Mouse (Mus musculus) ES-Bruce4 (cell line): ENCODE measurements around the gene Pdilt. TPM values are rescaled to one million over a fixed set of nuclear protein-coding genes. Genes with fewer than 3 reads are reported as not detected.

Experiments used
- H3K27ac ChIP-seq: 2 replicates; pipeline ENCODE4 v1.5.1; 2012; ENCODE audit warnings: low read length, inconsistent platforms; ENCODE audit not compliant: insufficient read depth
- H3K27me3 ChIP-seq: 2 replicates; pipeline ENCODE4 v1.6.1; 2012; ENCODE audit warnings: mild to moderate bottlenecking, low read length, inconsistent platforms; ENCODE audit not compliant: control insufficient read depth, poor library complexity, insufficient read depth, severe bottlenecking
- H3K36me3 ChIP-seq: 2 replicates; pipeline ENCODE4 v1.6.1; 2012; ENCODE audit warnings: inconsistent platforms, mild to moderate bottlenecking, low read length, moderate library complexity; ENCODE audit not compliant: control insufficient read depth, poor library complexity, insufficient read depth, severe bottlenecking
- H3K4me1 ChIP-seq: one replicate; pipeline ENCODE4 v1.8.1; 2011; ENCODE audit warnings: low read length; ENCODE audit not compliant: control insufficient read depth, insufficient read depth
- H3K4me3 ChIP-seq: 2 replicates; pipeline ENCODE4 v1.5.1; 2011; ENCODE audit warnings: low read depth, mild to moderate bottlenecking, low read length
- H3K9ac ChIP-seq: 2 replicates; pipeline ENCODE4 v1.6.1; 2012; ENCODE audit warnings: low read depth, mild to moderate bottlenecking, inconsistent platforms; ENCODE audit not compliant: poor library complexity, severe bottlenecking
- H3K9me3 ChIP-seq: replicated peaks from 2 replicates; pipeline ENCODE4 v1.6.1; 2012; ENCODE audit warnings: mild to moderate bottlenecking, low read length, inconsistent platforms; ENCODE audit not compliant: control insufficient read depth, poor library complexity, insufficient read depth, severe bottlenecking
- CTCF ChIP-seq: IDR thresholded peaks from one replicate; pipeline ENCODE4 v1.8.1; 2011; ENCODE audit warnings: low read depth, low read length
- EP300 ChIP-seq: IDR thresholded peaks from 2 replicates; pipeline ENCODE4 v1.6.1; 2011; ENCODE audit warnings: low read depth, low read length; ENCODE audit not compliant: insufficient read depth
- POLR2A ChIP-seq: IDR thresholded peaks from one replicate; pipeline ENCODE4 v1.8.1; 2011; ENCODE audit warnings: low read length; ENCODE audit not compliant: insufficient read depth
- polyA plus RNA-seq: library from polyadenylated mRNA; stranded (reverse); fragments of >200 nt; gene quantifications from 2 replicates; pipeline ENCODE4 v1.2.4, GENCODE M21; 2011; ENCODE audit warnings: low read depth; ENCODE audit not compliant: missing spikeins, insufficient read depth, insufficient read length

Gene Pdilt
- polyA plus RNA-seq, 1 experiment: not detected

GRCm38 (mm10) chr7:119550471-119551222 is 27.4 kb upstream of the Pdilt start:
- Histone ChIP-seq H3K4me1 (no peaks in the 10 kb centered on the region), H3K4me3 (no peak overlapping the region), H3K36me3 (no peaks in the 10 kb centered on the region), H3K9ac (no peak overlapping the region), H3K27ac (no peak overlapping the region), H3K9me3 (no peaks in the 10 kb centered on the region), H3K27me3 (no peaks in the 10 kb centered on the region)
- no peak for TF ChIP-seq CTCF

GRCm38 (mm10) chr7:119545572-119545971 is 22.3 kb upstream of the Pdilt start:
- TF ChIP-seq POLR2A (no peak), CTCF (no peak), EP300 (no peak)
- H3K27me3 ChIP-seq: no peaks in the 10 kb centered on the region
- H3K9ac ChIP-seq: no peak overlapping the region
- H3K36me3 ChIP-seq: no peaks in the 10 kb centered on the region
- no peaks in the 10 kb centered on the region for H3K4me1 ChIP-seq
- H3K4me3 ChIP-seq: no peak overlapping the region
- H3K27ac ChIP-seq: no peak overlapping the region
- H3K9me3 ChIP-seq: peaks cover 4% of the 10 kb centered on the region; the same call in 1 of the 2 replicates

GRCm38 (mm10) chr7:119542445-119542844 is 19.2 kb upstream of the Pdilt start:
- Histone ChIP-seq H3K36me3 (no peaks in the 10 kb centered on the region), H3K9ac (no peak overlapping the region), H3K9me3 (peaks cover 4% of the 10 kb centered on the region; the same call in 1 of the 2 replicates), H3K27ac (no peak overlapping the region), H3K4me1 (no peaks in the 10 kb centered on the region), H3K4me3 (no peak overlapping the region), H3K27me3 (no peaks in the 10 kb centered on the region)
- no peak for TF ChIP-seq POLR2A
- no peak for TF ChIP-seq CTCF
- no peak for TF ChIP-seq EP300

GRCm38 (mm10) chr7:119534389-119534788 is 11.1 kb upstream of the Pdilt start:
- no peaks in the 10 kb centered on the region for H3K4me1 ChIP-seq
- TF ChIP-seq CTCF (no peak), EP300 (no peak), POLR2A (no peak)

GRCm38 (mm10) chr7:119532924-119533323 is 9.6 kb upstream of the Pdilt start:
- H3K4me3 ChIP-seq: no peak overlapping the region
- no peak overlapping the region for H3K27ac ChIP-seq
- TF ChIP-seq CTCF (no peak), POLR2A (no peak), EP300 (no peak)
- H3K9ac ChIP-seq: no peak overlapping the region
- H3K9me3 ChIP-seq: no peaks in the 10 kb centered on the region
- no peaks in the 10 kb centered on the region for H3K4me1 ChIP-seq
- H3K27me3 ChIP-seq: no peaks in the 10 kb centered on the region
- H3K36me3 ChIP-seq: no peaks in the 10 kb centered on the region

More at GRCm38 (mm10) chr7:119534389-119534788, 11.1 kb upstream of the Pdilt start:
- Histone ChIP-seq H3K9ac (no peak overlapping the region), H3K27me3 (no peaks in the 10 kb centered on the region), H3K4me3 (no peak overlapping the region), H3K27ac (no peak overlapping the region), H3K9me3 (no peaks in the 10 kb centered on the region), H3K36me3 (no peaks in the 10 kb centered on the region)

- no peak for TF ChIP-seq EP300
- no peak for TF ChIP-seq POLR2A
- TF ChIP-seq CTCF: no peak
- H3K9ac ChIP-seq: no peak overlapping the region
- H3K27ac ChIP-seq: no peak overlapping the region
- H3K36me3 ChIP-seq: no peaks in the 10 kb centered on the region
- H3K4me3 ChIP-seq: no peak overlapping the region
- no peaks in the 10 kb centered on the region for H3K27me3 ChIP-seq
- no peaks in the 10 kb centered on the region for H3K9me3 ChIP-seq
- no peaks in the 10 kb centered on the region for H3K4me1 ChIP-seq
Observed at GRCm38 (mm10) chr7:119528617-119529016, 5.3 kb upstream of the Pdilt start.
